Mouse (Mus musculus) bone marrow, adult 2 months (tissue): Measurements from ENCODE around the gene Pcsk5. TPM values are rescaled to one million over a fixed set of nuclear protein-coding genes. Genes with fewer than 3 reads are reported as not detected.

Experiments
- H3K27ac ChIP-seq: fragments of 200-500 bp; 2 replicates; pipeline ENCODE4 v1.5.1; 2012; ENCODE audit warnings: low read depth, mild to moderate bottlenecking, control low read depth, inconsistent platforms, low read length; ENCODE audit not compliant: control insufficient read depth, poor library complexity, insufficient read depth
- H3K4me1 ChIP-seq: fragments of 200-500 bp; 2 replicates; pipeline ENCODE4 v1.6.1; 2011; ENCODE audit warnings: low read length; ENCODE audit not compliant: control insufficient read depth, insufficient read depth
- H3K4me3 ChIP-seq: fragments of 200-500 bp; replicated peaks from 2 replicates; pipeline ENCODE3; 2011; ENCODE audit warnings: mild to moderate bottlenecking, low read depth, low read length, control low read depth; ENCODE audit not compliant: control insufficient read depth
- CTCF ChIP-seq: fragments of 200-500 bp; IDR thresholded peaks from 2 replicates; pipeline ENCODE4 v1.5.1; 2011; ENCODE audit warnings: low read length, control low read depth; ENCODE audit not compliant: control insufficient read depth, insufficient read depth
- POLR2A ChIP-seq: fragments of 200-500 bp; IDR thresholded peaks from 2 replicates; pipeline ENCODE4 v1.6.1; 2011; ENCODE audit warnings: low read depth, mild to moderate bottlenecking, control low read depth, low read length, borderline replicate concordance; ENCODE audit not compliant: control insufficient read depth
- WGBS: fragments of 180-500 bp; shearing (Covaris S2); methylation state at CpG from one replicate; pipeline ENCODE4 v1.1.7; 2018; 5-methylcytosine and 5-hydroxymethylcytosine counted together
- polyA plus RNA-seq: library from polyadenylated mRNA; stranded (reverse); fragments of >200 nt; gene quantifications from 2 replicates; pipeline ENCODE4 v1.2.4, GENCODE M21; 2011; ENCODE audit warnings: low replicate concordance; ENCODE audit not compliant: missing spikeins, insufficient read depth, insufficient read length

The Pcsk5 gene
- polyA plus RNA-seq, 1 experiment: 0.90 TPM

GRCm38 (mm10) chr19:17385022-17385421 lies 452.4 kb downstream of the Pcsk5 start:
- no peak for TF ChIP-seq CTCF
- TF ChIP-seq POLR2A: no peak
- Histone ChIP-seq H3K27ac (no peak overlapping the region), H3K4me1 (no peaks in the 10 kb centered on the region; the same call in 1 of the 2 replicates), H3K4me3 (no peak overlapping the region)
- WGBS: 71% methylated on average over 4 of the region's 4 CpGs

- 42% methylated on average over 6 of the region's 6 CpGs for WGBS
- TF ChIP-seq CTCF (no peak), POLR2A (no peak)
Observed at GRCm38 (mm10) chr19:17382807-17383397, 454.5 kb downstream of the Pcsk5 start.

More at GRCm38 (mm10) chr19:17382807-17383397, 454.5 kb downstream of the Pcsk5 start:
- H3K4me3 ChIP-seq: no peak overlapping the region
- H3K27ac ChIP-seq: no peak overlapping the region
- H3K4me1 ChIP-seq: no peaks in the 10 kb centered on the region; the same call in 1 of the 2 replicates
